Mouse (Mus musculus): ENCODE results near the gene Plxnc1. TPM values are rescaled to one million over a fixed set of nuclear protein-coding genes. Genes with fewer than 3 reads are reported as not detected.

Gene Plxnc1
- total and polyA plus RNA-seq, 2 experiments from 2014 or later = 12.9 to 78.5 TPM

GRCm38 (mm10) chr10:94917990-94918389 lies 26.6 kb downstream of the Plxnc1 start:
- WGBS = 58% methylated on average over 2 of the region's 2 CpGs
- H3K4me2 ChIP-seq (ENCODE audit: low read depth, low read length, poor library complexity, severe bottlenecking) = no peak overlapping the region
- TF ChIP-seq CTCF (IDR thresholded peaks at IDR 0.05) = no peak

DNA sequence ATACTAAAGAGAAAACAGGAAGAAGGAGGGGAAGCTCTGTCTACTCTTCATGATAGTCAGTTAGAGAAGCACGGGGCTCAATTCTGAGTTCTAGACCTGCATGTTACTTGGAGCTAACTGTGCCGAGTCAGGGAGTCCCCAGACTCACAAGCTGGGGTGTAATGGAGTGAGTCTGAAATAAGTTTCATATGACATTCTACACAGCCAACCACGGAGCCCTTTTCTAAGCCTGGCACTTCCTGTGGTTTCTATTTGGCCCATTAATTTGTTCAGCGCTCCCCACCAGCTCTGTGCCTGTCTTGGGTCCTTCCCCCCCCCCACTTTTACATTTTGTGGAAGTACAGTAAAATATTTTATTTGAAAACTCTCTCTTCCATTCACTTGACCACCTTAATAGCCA lies 27.3 kb downstream of the Plxnc1 start:
- 88% methylated on average over 4 of the region's 4 CpGs for WGBS
- no peak overlapping the region for H3K9ac ChIP-seq (replicated peaks; ENCODE audit: low read length, poor library complexity, severe bottlenecking)
- ATAC-seq (ENCODE audit: low FRiP score) = no peak

More at GRCm38 (mm10) chr10:94917990-94918389, 26.6 kb downstream of the Plxnc1 start:
- ATAC-seq (ENCODE audit: low FRiP score) (no peak), DNase-seq (ENCODE audit: low spot score) (no peak)
- Histone ChIP-seq H3K9me3 (ENCODE audit: low read length) (no peaks in the 10 kb centered on the region), H3K4me1 (ENCODE audit: insufficient read depth, low read length) (peaks cover 3% of the 10 kb centered on the region; the same call in 1 of the 2 replicates), H3K27ac (ENCODE audit: low read depth, low read length) (no peak overlapping the region), H3K36me3 (ENCODE audit: insufficient read depth, low read length) (peaks cover 15% of the 10 kb centered on the region), H3K27me3 (ENCODE audit: insufficient read depth, low read length) (no peaks in the 10 kb centered on the region), H3K4me3 (ENCODE audit: low read depth, low read length) (no peak overlapping the region), H3K9ac (replicated peaks; ENCODE audit: low read length, poor library complexity, severe bottlenecking) (no peak overlapping the region)

DNA sequence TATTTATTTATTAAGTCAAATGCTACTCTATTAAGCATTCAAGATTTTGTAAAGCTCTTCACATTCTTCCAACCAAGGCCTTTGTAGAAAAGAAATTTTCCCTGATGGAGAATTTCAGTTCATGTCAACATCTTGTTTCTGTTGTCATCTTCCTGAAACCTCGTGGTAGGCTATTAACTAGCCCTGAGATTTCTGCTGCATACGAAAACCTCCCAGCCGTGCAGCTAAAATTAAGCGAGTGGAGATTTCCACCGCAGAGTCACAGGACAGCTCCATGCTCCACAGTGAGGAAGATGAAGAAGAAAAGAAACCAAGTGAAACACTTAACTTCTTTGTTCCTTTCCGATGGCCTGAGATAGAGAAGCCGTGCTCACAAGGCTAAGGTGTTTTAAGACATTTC lies 28.0 kb downstream of the Plxnc1 start:
- Histone ChIP-seq H3K4me1 (ENCODE audit: insufficient read depth, low read length) (peaks cover 3% of the 10 kb centered on the region; the same call in 1 of the 2 replicates), H3K4me3 (ENCODE audit: low read depth, low read length) (no peak overlapping the region), H3K4me2 (ENCODE audit: low read depth, low read length, poor library complexity, severe bottlenecking) (no peak overlapping the region), H3K27me3 (ENCODE audit: insufficient read depth, low read length) (no peaks in the 10 kb centered on the region), H3K36me3 (ENCODE audit: insufficient read depth, low read length) (peaks cover 14% of the 10 kb centered on the region), H3K9ac (replicated peaks; ENCODE audit: low read length, poor library complexity, severe bottlenecking) (no peak overlapping the region), H3K9me3 (ENCODE audit: low read length) (no peaks in the 10 kb centered on the region), H3K27ac (ENCODE audit: low read depth, low read length) (no peak overlapping the region)
- ATAC-seq (ENCODE audit: low FRiP score) (no peak), DNase-seq (ENCODE audit: low spot score) (no peak)
- WGBS = 81% methylated on average over 7 of the region's 7 CpGs
- no peak for TF ChIP-seq CTCF (IDR thresholded peaks at IDR 0.05)

More for the DNA sequence above, 27.3 kb downstream of the Plxnc1 start:
- Histone ChIP-seq H3K4me2 (ENCODE audit: low read depth, low read length, poor library complexity, severe bottlenecking) (no peak overlapping the region), H3K27ac (ENCODE audit: low read depth, low read length) (no peak overlapping the region), H3K27me3 (ENCODE audit: insufficient read depth, low read length) (no peaks in the 10 kb centered on the region), H3K4me3 (ENCODE audit: low read depth, low read length) (no peak overlapping the region), H3K36me3 (ENCODE audit: insufficient read depth, low read length) (peaks cover 15% of the 10 kb centered on the region), H3K9me3 (ENCODE audit: low read length) (no peaks in the 10 kb centered on the region), H3K4me1 (ENCODE audit: insufficient read depth, low read length) (peaks cover 3% of the 10 kb centered on the region; the same call in 1 of the 2 replicates)
- no peak for TF ChIP-seq CTCF (IDR thresholded peaks at IDR 0.05)
- DNase-seq (ENCODE audit: low spot score) = no peak

GRCm38 (mm10) chr10:94915746-94916145 lies 28.9 kb downstream of the Plxnc1 start:
- peaks cover 8% of the 10 kb centered on the region for H3K36me3 ChIP-seq (ENCODE audit: insufficient read depth, low read length)
- 94% methylated on average over 6 of the region's 6 CpGs for WGBS
- H3K4me2 ChIP-seq (ENCODE audit: low read depth, low read length, poor library complexity, severe bottlenecking) = no peak overlapping the region
- TF ChIP-seq CTCF (IDR thresholded peaks at IDR 0.05) = no peak
- no peak overlapping the region for H3K4me3 ChIP-seq (ENCODE audit: low read depth, low read length)
- peaks cover 3% of the 10 kb centered on the region; the same call in 1 of the 2 replicates for H3K4me1 ChIP-seq (ENCODE audit: insufficient read depth, low read length)
- H3K9ac ChIP-seq (replicated peaks; ENCODE audit: low read length, poor library complexity, severe bottlenecking) = no peak overlapping the region
- ATAC-seq (ENCODE audit: low FRiP score) (no peak), DNase-seq (ENCODE audit: low spot score) (no peak)
- no peaks in the 10 kb centered on the region for H3K9me3 ChIP-seq (ENCODE audit: low read length)
- H3K27ac ChIP-seq (ENCODE audit: low read depth, low read length) = no peak overlapping the region
- H3K27me3 ChIP-seq (ENCODE audit: insufficient read depth, low read length) = no peaks in the 10 kb centered on the region

DNA sequence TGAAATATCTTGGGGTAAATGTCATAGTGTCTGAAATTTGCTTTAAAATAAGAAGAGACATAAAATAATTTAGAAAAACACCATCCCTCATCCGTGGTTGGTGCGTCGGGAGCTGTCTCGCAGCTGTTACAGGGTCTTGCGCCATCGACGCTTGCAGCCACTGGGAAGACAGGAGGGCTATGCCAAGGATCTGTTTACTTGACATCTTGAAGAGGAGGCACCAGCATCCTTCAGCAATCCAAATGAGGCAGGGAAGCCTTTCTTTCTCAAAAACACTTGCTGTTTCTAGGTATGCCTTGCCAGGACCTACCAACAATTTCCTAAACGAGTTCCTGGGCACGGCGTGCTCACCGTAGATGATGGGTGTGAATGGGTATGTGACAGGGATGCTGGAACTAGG lies 30.6 kb downstream of the Plxnc1 start:
- no peak for TF ChIP-seq CTCF (IDR thresholded peaks at IDR 0.05)
- no peak overlapping the region for H3K9ac ChIP-seq (replicated peaks; ENCODE audit: low read length, poor library complexity, severe bottlenecking)
- WGBS = 87% methylated on average over 11 of the region's 11 CpGs
- no peak overlapping the region for H3K4me2 ChIP-seq (ENCODE audit: low read depth, low read length, poor library complexity, severe bottlenecking)
- no peaks in the 10 kb centered on the region for H3K36me3 ChIP-seq (ENCODE audit: insufficient read depth, low read length)
- no peaks in the 10 kb centered on the region for H3K9me3 ChIP-seq (ENCODE audit: low read length)
- H3K27me3 ChIP-seq (ENCODE audit: insufficient read depth, low read length) = no peaks in the 10 kb centered on the region
- DNase-seq (ENCODE audit: low spot score) (no peak), ATAC-seq (ENCODE audit: low FRiP score) (no peak)
- H3K4me1 ChIP-seq (ENCODE audit: insufficient read depth, low read length) = peaks cover 3% of the 10 kb centered on the region; the same call in 1 of the 2 replicates
- H3K4me3 ChIP-seq (ENCODE audit: low read depth, low read length) = no peak overlapping the region
- H3K27ac ChIP-seq (ENCODE audit: low read depth, low read length) = no peak overlapping the region

DNA sequence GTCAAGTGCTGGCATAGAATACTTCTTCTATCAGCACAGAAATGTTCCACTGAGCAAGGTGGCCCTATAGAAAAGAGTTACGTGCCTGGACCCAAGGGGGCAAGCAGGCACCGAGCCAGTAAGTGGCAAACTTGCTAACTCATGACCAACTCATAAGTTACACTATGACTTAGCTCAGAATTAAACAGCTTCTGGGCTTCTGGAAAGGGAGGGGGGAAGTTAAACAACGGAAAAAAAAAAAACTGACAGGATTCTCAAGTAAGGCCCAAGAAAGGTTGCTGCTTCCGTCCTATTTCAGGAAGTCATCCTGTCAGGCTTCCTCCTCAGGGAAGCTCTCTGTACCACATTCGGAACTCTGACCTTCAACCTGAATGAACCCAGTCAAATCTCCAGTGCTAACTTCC lies 31.3 kb downstream of the Plxnc1 start:
- no peak for TF ChIP-seq CTCF (IDR thresholded peaks at IDR 0.05)
- H3K4me1 ChIP-seq (ENCODE audit: insufficient read depth, low read length) = peaks cover 3% of the 10 kb centered on the region; the same call in 1 of the 2 replicates
- H3K4me2 ChIP-seq (ENCODE audit: low read depth, low read length, poor library complexity, severe bottlenecking) = no peak overlapping the region
- no peaks in the 10 kb centered on the region for H3K27me3 ChIP-seq (ENCODE audit: insufficient read depth, low read length)
- H3K4me3 ChIP-seq (ENCODE audit: low read depth, low read length) = no peak overlapping the region
- ATAC-seq (ENCODE audit: low FRiP score) = no peak
- 88% methylated on average over 5 of the region's 5 CpGs for WGBS
- no peak overlapping the region for H3K27ac ChIP-seq (ENCODE audit: low read depth, low read length)
- no peak overlapping the region for H3K9ac ChIP-seq (replicated peaks; ENCODE audit: low read length, poor library complexity, severe bottlenecking)
- H3K9me3 ChIP-seq (ENCODE audit: low read length) = no peaks in the 10 kb centered on the region
- H3K36me3 ChIP-seq (ENCODE audit: insufficient read depth, low read length) = peaks cover 3% of the 10 kb centered on the region; the same call in 1 of the 2 replicates
- DNase-seq (ENCODE audit: low spot score) = no peak

All from midbrain, postnatal 0 days (tissue).